In genomic region chr14:121796571-121797456, GRCm38 (mm10) we compare ENCODE assay signal across 8 mouse cellular contexts. TPM values are rescaled to one million over a fixed set of nuclear protein-coding genes. Genes with fewer than 3 reads are reported as not detected.
DNase-seq lines count a peak whose midpoint lies in the region; ATAC-seq and TF ChIP-seq lines count a peak whose summit lies in the region.

No protein-coding gene starts in this region.

- dilution Hi-C loops in CH12.LX (cut with MboI; ENCODE audit: extremely low pct_ligation_motif_present, extremely low pct_unique_long_range_greater_than_20kb, low sequenced_read_pairs), result no loop called here

- peaks cover 0 to 29% of the 10 kb centered on the region in 2 experiments; a peak in 2 of 4 replicates for H3K4me1 ChIP-seq in CH12.LX (ENCODE audit: control insufficient read depth in 1 of 2, insufficient read depth in 2 of 2)
- peaks cover 15% of the 10 kb centered on the region for H3K4me1 ChIP-seq in heart, embryonic 15.5 days (replicated peaks)
- H3K4me1 ChIP-seq in liver, postnatal 0 days (ENCODE audit: insufficient read depth), result peaks cover 12% of the 10 kb centered on the region
- peaks cover 20% of the 10 kb centered on the region for H3K4me1 ChIP-seq in stomach, embryonic 14.5 days (ENCODE audit: control insufficient read depth, insufficient read depth, low read length)

- H3K9me3 ChIP-seq in CH12.LX (replicated peaks; ENCODE audit: low read length), result no peaks in the 10 kb centered on the region
- H3K9me3 ChIP-seq in heart, embryonic 15.5 days (replicated peaks), result no peaks in the 10 kb centered on the region
- no peaks in the 10 kb centered on the region for H3K9me3 ChIP-seq in liver, postnatal 0 days (ENCODE audit: low read length)
- H3K9me3 ChIP-seq in stomach, embryonic 14.5 days (ENCODE audit: control insufficient read depth, low read depth, low read length), result no peaks in the 10 kb centered on the region

- no peak for ATAC-seq in heart, embryonic 15.5 days (replicated peaks; ENCODE audit: insufficient number of reproducible peaks, insufficient read depth, low FRiP score, low read depth)
- ATAC-seq in liver, postnatal 0 days, result no peak
- peak; percentile 0; the same call in 1 of the 2 replicates for ATAC-seq in stomach, embryonic 14.5 days (ENCODE audit: insufficient number of reproducible peaks, insufficient read depth, low FRiP score, low read depth)

- TF ChIP-seq CTCF in CH12.LX (conservative IDR thresholded peaks at IDR 0.05 in 1 of 2, IDR thresholded peaks at IDR 0.05 in 1 of 2; ENCODE audit: low read depth in 2 of 2, low read length in 2 of 2), result no peak
- no peak for TF ChIP-seq CTCF in liver, postnatal 0 days (IDR thresholded peaks at IDR 0.05; ENCODE audit: low read depth)

- peak overlapping the region; percentile 64 to 87 (median 75) for H3K4me3 ChIP-seq in CH12.LX (replicated peaks in 1 of 3; ENCODE audit: low read depth in 2 of 3, low read length in 2 of 3, poor library complexity in 1 of 3)
- peak overlapping the region; percentile 57 for H3K4me3 ChIP-seq in heart, embryonic 15.5 days
- peak overlapping the region; percentile 61 for H3K4me3 ChIP-seq in liver, postnatal 0 days (ENCODE audit: low read depth, low read length)
- H3K4me3 ChIP-seq in stomach, embryonic 14.5 days (ENCODE audit: low read depth, low read length), result peak overlapping the region; percentile 68

- DNase-seq in heart, adult 8-10 months (ENCODE audit: low spot score), result peak; percentile 11
- no peak for DNase-seq in heart, postnatal 25 days (ENCODE audit: low spot score)
- no peak for DNase-seq in CH12.LX (ENCODE audit: extremely low read depth)
- peak; percentile 83 for DNase-seq in cerebellum, adult 9-11 months
- DNase-seq in liver, postnatal 0 days, result no peak
- DNase-seq in layer of hippocampus, postnatal 36 days, result no peak

- peaks cover 0 to 5% of the 10 kb centered on the region in 2 experiments for H3K36me3 ChIP-seq in CH12.LX (replicated peaks in 1 of 2; ENCODE audit: control insufficient read depth in 1 of 2, insufficient read depth in 1 of 2, low read length in 1 of 2)
- H3K36me3 ChIP-seq in heart, embryonic 15.5 days, result no peaks in the 10 kb centered on the region
- H3K36me3 ChIP-seq in liver, postnatal 0 days (replicated peaks; ENCODE audit: insufficient read depth, low read length), result no peaks in the 10 kb centered on the region
- no peaks in the 10 kb centered on the region for H3K36me3 ChIP-seq in stomach, embryonic 14.5 days (ENCODE audit: control insufficient read depth, insufficient read depth, low read length)

- H3K9ac ChIP-seq in CH12.LX (ENCODE audit: insufficient read depth, low read depth), result peak overlapping the region; percentile 49
- peak overlapping the region; percentile 63 for H3K9ac ChIP-seq in heart, embryonic 15.5 days
- H3K9ac ChIP-seq in liver, postnatal 0 days (replicated peaks), result peak overlapping the region; percentile 52
- H3K9ac ChIP-seq in stomach, embryonic 14.5 days (replicated peaks; ENCODE audit: low read depth, low read length), result peak overlapping the region; percentile 47

- WGBS in heart, embryonic 15.5 days, result 9% methylated on average over 28 of the region's 28 CpGs
- 16% methylated on average over 27 of the region's 28 CpGs for WGBS in liver, postnatal 0 days (ENCODE audit: insufficient replicate concordance)
- WGBS in stomach, embryonic 14.5 days, result 9% methylated on average over 26 of the region's 28 CpGs

- no peaks in the 10 kb centered on the region for H3K27me3 ChIP-seq in CH12.LX (replicated peaks)
- peaks cover 7% of the 10 kb centered on the region for H3K27me3 ChIP-seq in heart, embryonic 15.5 days
- peaks cover 5% of the 10 kb centered on the region; the same call in 1 of the 2 replicates for H3K27me3 ChIP-seq in liver, postnatal 0 days (ENCODE audit: insufficient read depth, low read length)
- H3K27me3 ChIP-seq in stomach, embryonic 14.5 days (ENCODE audit: control insufficient read depth, insufficient read depth, low read length), result no peaks in the 10 kb centered on the region

- no peak for TF ChIP-seq RAD21 in CH12.LX (IDR thresholded peaks at IDR 0.05; ENCODE audit: low read depth, low read length)

- TF ChIP-seq POLR2A in CH12.LX (IDR thresholded peaks at IDR 0.05; ENCODE audit: low read depth, low read length), result no peak

- no peak for TF ChIP-seq EP300 in CH12.LX (IDR thresholded peaks at IDR 0.05; ENCODE audit: low read length)
- TF ChIP-seq EP300 in liver, postnatal 0 days (IDR thresholded peaks at IDR 0.05; ENCODE audit: low read depth), result no peak

- no peak overlapping the region for H3K27ac ChIP-seq in CH12.LX (ENCODE audit: insufficient read depth, low read depth)
- peak overlapping the region; percentile 7 for H3K27ac ChIP-seq in heart, embryonic 15.5 days
- peak overlapping the region; percentile 31 for H3K27ac ChIP-seq in liver, postnatal 0 days (ENCODE audit: low read depth)
- H3K27ac ChIP-seq in stomach, embryonic 14.5 days (ENCODE audit: low read length), result peak overlapping the region; percentile 74; the same call in 1 of the 2 replicates

- H3K79me2 ChIP-seq in CH12.LX (replicated peaks; ENCODE audit: control insufficient read depth, extremely low read depth, insufficient read depth, poor library complexity, severe bottlenecking), result no peaks in the 10 kb centered on the region

- H3K4me2 ChIP-seq in CH12.LX (ENCODE audit: insufficient read depth, low read depth, poor library complexity, severe bottlenecking), result peak overlapping the region; percentile 83
- peak overlapping the region; percentile 86 for H3K4me2 ChIP-seq in heart, embryonic 15.5 days
- peak overlapping the region; percentile 95 for H3K4me2 ChIP-seq in liver, postnatal 0 days (ENCODE audit: low read depth, low read length)
- peak overlapping the region; percentile 90 for H3K4me2 ChIP-seq in stomach, embryonic 14.5 days (replicated peaks; ENCODE audit: low read depth, low read length)

- intact Hi-C loops in heart, postnatal 25 days (cut with DNase I), result loop anchor here (1.0 to 5.0 kb wide), 2 partner anchors 16 to 100 kb away; no protein-coding TSS in a partner anchor

- in situ Hi-C loops in CH12.LX (cut with MboI; ENCODE audit: low pct_ligation_motif_present, low pct_unique_long_range_greater_than_20kb, low sequenced_read_pairs), result no loop called here

TF ChIP-seq in CH12.LX, 34 proteins besides CTCF, POLR2A, EP300 and RAD21:
- TF ChIP-seq ZKSCAN1 (IDR thresholded peaks at IDR 0.05; ENCODE audit: borderline replicate concordance, low read depth, low read length) (no peak), IRF4 (IDR thresholded peaks at IDR 0.05; ENCODE audit: low read depth, low read length) (no peak), KAT2A (IDR thresholded peaks at IDR 0.05; ENCODE audit: insufficient replicate concordance, low read length) (no peak), SIN3A (IDR thresholded peaks at IDR 0.05; ENCODE audit: low read length) (no peak), CHD1 (IDR thresholded peaks at IDR 0.05; ENCODE audit: low read depth, low read length) (no peak), TCF12 (IDR thresholded peaks at IDR 0.05; ENCODE audit: low read depth, low read length) (no peak), MAFK (IDR thresholded peaks at IDR 0.05; ENCODE audit: insufficient replicate concordance, low read length) (no peak), UBTF (IDR thresholded peaks at IDR 0.05; ENCODE audit: low read depth, low read length) (no peak), NRF1 (IDR thresholded peaks at IDR 0.05; ENCODE audit: low read depth, low read length) (no peak), E2F4 (IDR thresholded peaks at IDR 0.05; ENCODE audit: insufficient replicate concordance, low read depth, low read length) (no peak), SMC3 (IDR thresholded peaks at IDR 0.05; ENCODE audit: low read depth, low read length) (no peak), JUND (conservative IDR thresholded peaks at IDR 0.05; ENCODE audit: low read depth, low read length) (no peak), HCFC1 (IDR thresholded peaks at IDR 0.05; ENCODE audit: low read depth, low read length) (no peak), POLR2AphosphoS2 (IDR thresholded peaks at IDR 0.05; ENCODE audit: low read depth, low read length) (no peak), CHD2 (IDR thresholded peaks at IDR 0.05; ENCODE audit: low read length) (no peak), MAX (IDR thresholded peaks at IDR 0.05; ENCODE audit: low read length) (no peak), PAX5 (IDR thresholded peaks at IDR 0.05; ENCODE audit: low read length) (no peak), ZNF384 (IDR thresholded peaks at IDR 0.05; ENCODE audit: low read depth, low read length) (no peak), ETS1 (conservative IDR thresholded peaks at IDR 0.05; ENCODE audit: low read depth, low read length) (no peak)

RNA-seq across cellular contexts. Expression of gene Dock9, which starts 0.8 kb away (rescaled TPM):
- 10 to 100 TPM; 23.6 to 29.0 (median 26.3) TPM for total RNA-seq in heart, adult 8-10 months (2022)
- total RNA-seq in heart, postnatal 25 days (2021), result 10 to 100 TPM; 28.7 to 34.2 TPM
- 11.1 and 12.2 TPM in 2 replicates for total RNA-seq in CH12.LX (2012; rRNA removed)
- total RNA-seq in CH12.LX (2014; rRNA removed), result 8.6 and 9.3 TPM in 2 replicates
- polyA plus RNA-seq in CH12.LX (2012; ENCODE audit: insufficient read length, low read depth), result 10.3 and 10.4 TPM in 2 replicates
- polyA plus RNA-seq in heart, embryonic 15.5 days (2015; fragmentation: Nextera tagmentation; extraction: Ambion mirVana), result 4.4 and 6.5 TPM in 2 replicates
- 1.4 TPM in 2 replicates for polyA plus RNA-seq in liver, postnatal 0 days (2015; fragmentation: Nextera tagmentation; extraction: Ambion mirVana)
- polyA plus RNA-seq in stomach, embryonic 14.5 days (2014; fragmentation: Nextera tagmentation; extraction: Ambion mirVana), result 25.3 and 28.0 TPM in 2 replicates
- total RNA-seq in layer of hippocampus, postnatal 36 days (2021), result 100 to 1,000 TPM; 202 to 212 TPM

Comparison
In these comparisons a context has a peak if more than half of its experiments do, and no peak if none do; other contexts are left out.
1. DNase-seq: peak in heart, adult 8-10 months (single experiment) and cerebellum, adult 9-11 months (single experiment); none in heart, postnatal 25 days (single experiment), CH12.LX (single experiment), liver, postnatal 0 days (single experiment) and layer of hippocampus, postnatal 36 days (0 of 2).
2. RNA of gene Dock9, which starts 0.8 kb away (total RNA-seq): 202 to 212 TPM in layer of hippocampus, postnatal 36 days; 28.7 to 34.2 TPM in heart, postnatal 25 days, 23.6 to 29.0 TPM in heart, adult 8-10 months and 8.6 to 12.2 TPM in CH12.LX; every median in the first group is over 4 times any median in the second.
3. Peak in every context shown above with its lines, with median percentiles within 50 percentile points of each other: H3K4me2 ChIP-seq, H3K4me3 ChIP-seq and H3K9ac ChIP-seq.